Mouse (Mus musculus): Measurements from ENCODE around the gene Slc15a1. TPM values are rescaled to one million over a fixed set of nuclear protein-coding genes. Genes with fewer than 3 reads are reported as not detected.
"Not testable (repeated sequence)": the region's sequence is repeated elsewhere in the genome, so short reads cannot be mapped to it uniquely, and the experiment has no call there.

Gene Slc15a1
- polyA plus RNA-seq, 1 experiment from 2014 or later, result 3.4 TPM

GRCm38 (mm10) chr14:121414635-121415241 is 90.3 kb downstream of the Slc15a1 start:
- DNase-seq (ENCODE audit: low spot score), result no peak

- not testable (repeated sequence) for DNase-seq (ENCODE audit: low spot score)
Measured at GRCm38 (mm10) chr14:121413726-121414125, 91.3 kb downstream of the Slc15a1 start.

Other genes with a start within 250 kb of the Slc15a1 start
- gene Stk24, start 125.2 kb downstream of the Slc15a1 start, polyA plus RNA-seq (2015; fragmentation: Nextera tagmentation; extraction: Ambion mirVana), result 54.1 and 57.7 TPM in 2 replicates

All from thymus, postnatal 0 days (tissue).